ENCODE assay signal across 9 mouse cellular contexts in genomic region chr7:118113541-118114297, GRCm38 (mm10). TPM values are rescaled to one million over a fixed set of nuclear protein-coding genes. Genes with fewer than 3 reads are reported as not detected.
DNase-seq lines count a peak whose midpoint lies in the region; ATAC-seq and TF ChIP-seq lines count a peak whose summit lies in the region.
"Had no signal": no experiment of that assay in that cellular context is flagged by ENCODE, and none has a peak within 500 bp of the region (broad histone marks: within the 10 kb centered on the region; RNA-seq: fewer than 3 reads in every experiment).

No protein-coding gene starts in this region.

- H3K27ac ChIP-seq in kidney, embryonic 14.5 days (ENCODE audit: low read depth, low read length): no peak overlapping the region
- no peak overlapping the region for H3K27ac ChIP-seq in embryonic facial prominence, embryonic 12.5 days
- H3K27ac ChIP-seq in intestine, embryonic 15.5 days: no peak overlapping the region

- DNase-seq in kidney, postnatal 14 days: no peak
- DNase-seq in urinary bladder, postnatal 4 days (ENCODE audit: low spot score in 2 of 2): no peak
- DNase-seq in adrenal gland, postnatal 4 days (ENCODE audit: low spot score in 2 of 2): no peak
- no peak for DNase-seq in layer of hippocampus, adult 9-11 months
- DNase-seq: lung, adult 18-20 months had no signal

- ATAC-seq in kidney, embryonic 14.5 days (ENCODE audit: low FRiP score, low TSS enrichment): no peak
- ATAC-seq in embryonic facial prominence, embryonic 12.5 days (ENCODE audit: insufficient number of reproducible peaks, insufficient read depth, low FRiP score, low TSS enrichment): no peak
- ATAC-seq in intestine, embryonic 15.5 days: no peak

- H3K4me2 ChIP-seq in kidney, embryonic 14.5 days (replicated peaks; ENCODE audit: low read depth, low read length): peak overlapping the region; percentile 75
- peak overlapping the region; percentile 92 for H3K4me2 ChIP-seq in embryonic facial prominence, embryonic 12.5 days (replicated peaks)
- H3K4me2 ChIP-seq in intestine, embryonic 15.5 days (replicated peaks): peak overlapping the region; percentile 74
- peak overlapping the region; percentile 96 for H3K4me2 ChIP-seq in myocyte (ENCODE audit: low read depth)

- H3K4me3 ChIP-seq in kidney, embryonic 14.5 days (ENCODE audit: low read length): peak overlapping the region; percentile 92
- peak overlapping the region; percentile 93 for H3K4me3 ChIP-seq in embryonic facial prominence, embryonic 12.5 days
- peak overlapping the region; percentile 90 for H3K4me3 ChIP-seq in intestine, embryonic 15.5 days (replicated peaks)
- peak overlapping the region; percentile 99 for H3K4me3 ChIP-seq in myocyte

- peaks cover 68% of the 10 kb centered on the region for H3K36me3 ChIP-seq in kidney, embryonic 14.5 days (ENCODE audit: control insufficient read depth, insufficient read depth, low read length)
- peaks cover 68% of the 10 kb centered on the region for H3K36me3 ChIP-seq in embryonic facial prominence, embryonic 12.5 days
- peaks cover 27% of the 10 kb centered on the region for H3K36me3 ChIP-seq in intestine, embryonic 15.5 days
- H3K36me3 ChIP-seq in myocyte (ENCODE audit: control insufficient read depth, insufficient read depth): peaks cover 60% of the 10 kb centered on the region

- 63% methylated on average over 5 of the region's 5 CpGs for WGBS in kidney, embryonic 14.5 days
- 65% methylated on average over 5 of the region's 5 CpGs for WGBS in embryonic facial prominence, embryonic 12.5 days
- WGBS in intestine, embryonic 15.5 days: 60% methylated on average over 5 of the region's 5 CpGs

- H3K27me3 ChIP-seq in kidney, embryonic 14.5 days (ENCODE audit: control insufficient read depth, insufficient read depth, low read length): no peaks in the 10 kb centered on the region
- no peaks in the 10 kb centered on the region for H3K27me3 ChIP-seq in embryonic facial prominence, embryonic 12.5 days
- no peaks in the 10 kb centered on the region for H3K27me3 ChIP-seq in intestine, embryonic 15.5 days (replicated peaks)
- H3K27me3 ChIP-seq in myocyte (ENCODE audit: control insufficient read depth, insufficient read depth, insufficient read length): no peaks in the 10 kb centered on the region

- H3K79me2 ChIP-seq in myocyte (ENCODE audit: control insufficient read depth, insufficient read depth): peaks cover 58% of the 10 kb centered on the region

- TF ChIP-seq POLR2A in myocyte (IDR thresholded peaks at IDR 0.05; ENCODE audit: insufficient read length, low read depth): no peak

- no peaks in the 10 kb centered on the region for H3K9me3 ChIP-seq in kidney, embryonic 14.5 days (ENCODE audit: control insufficient read depth, low read length)
- H3K9me3 ChIP-seq in embryonic facial prominence, embryonic 12.5 days: no peaks in the 10 kb centered on the region
- no peaks in the 10 kb centered on the region for H3K9me3 ChIP-seq in intestine, embryonic 15.5 days

- H3K9ac ChIP-seq in kidney, embryonic 14.5 days (ENCODE audit: low read depth, low read length): peak overlapping the region; percentile 98; the same call in 1 of the 2 replicates
- H3K9ac ChIP-seq in embryonic facial prominence, embryonic 12.5 days: peak overlapping the region; percentile 98; the same call in 1 of the 2 replicates
- H3K9ac ChIP-seq in intestine, embryonic 15.5 days: peak overlapping the region; percentile 11

- H3ac ChIP-seq in myocyte (ENCODE audit: control insufficient read depth, insufficient read length): no peak overlapping the region

- H3K4me1 ChIP-seq in kidney, embryonic 14.5 days (ENCODE audit: control insufficient read depth, insufficient read depth, low read length): peaks cover 21% of the 10 kb centered on the region
- peaks cover 41% of the 10 kb centered on the region for H3K4me1 ChIP-seq in embryonic facial prominence, embryonic 12.5 days
- peaks cover 37% of the 10 kb centered on the region for H3K4me1 ChIP-seq in intestine, embryonic 15.5 days (replicated peaks)

TF ChIP-seq in myocyte, 11 proteins besides CTCF, POLR2A, EP300 and RAD21:
- TF ChIP-seq USF1 (IDR thresholded peaks at IDR 0.05; ENCODE audit: low read depth): no peak
- TF ChIP-seq POLR2AphosphoS2 (IDR thresholded peaks at IDR 0.05; ENCODE audit: insufficient read length, low read depth): no peak
- TF ChIP-seq TCF3 (IDR thresholded peaks at IDR 0.05; ENCODE audit: insufficient read length, low read depth): no peak
- no peak for TF ChIP-seq MYOD1 (IDR thresholded peaks at IDR 0.05; ENCODE audit: control insufficient read depth in 1 of 3, insufficient read length in 2 of 3, low read depth in 2 of 3)
- TF ChIP-seq TCF12 (IDR thresholded peaks at IDR 0.05; ENCODE audit: insufficient read depth, poor library complexity, severe bottlenecking): no peak
- TF ChIP-seq MYOG (IDR thresholded peaks at IDR 0.05; ENCODE audit: control insufficient read depth in 1 of 3, insufficient read depth in 1 of 3, insufficient read length in 2 of 3, low read depth in 2 of 3): no peak
- TF ChIP-seq E2F4 (IDR thresholded peaks at IDR 0.05; ENCODE audit: insufficient read depth): no peak
- TF ChIP-seq REST (IDR thresholded peaks at IDR 0.05; ENCODE audit: insufficient read depth, insufficient read length): no peak
- no peak for TF ChIP-seq SRF (IDR thresholded peaks at IDR 0.05; ENCODE audit: control insufficient read depth, insufficient read length, low read depth)
- no peak for TF ChIP-seq CEBPB (IDR thresholded peaks at IDR 0.05; ENCODE audit: insufficient read depth, poor library complexity, severe bottlenecking)
- no peak for TF ChIP-seq MAX (IDR thresholded peaks at IDR 0.05; ENCODE audit: low read depth)

RNA-seq across cellular contexts. Expression of gene Rps15a, which starts 2.3 kb away (rescaled TPM):
- 874 and 1,384 TPM in 2 replicates for polyA plus RNA-seq in kidney, embryonic 14.5 days (2014; fragmentation: Nextera tagmentation; extraction: Ambion mirVana)
- 664 and 680 TPM in 2 replicates for polyA plus RNA-seq in embryonic facial prominence, embryonic 12.5 days (2016; fragmentation: Nextera tagmentation; extraction: Ambion mirVana)
- polyA plus RNA-seq in intestine, embryonic 15.5 days (2015; fragmentation: Nextera tagmentation; extraction: Ambion mirVana): 746 and 766 TPM in 2 replicates
- polyA plus RNA-seq in myocyte (2012; fragmentation: generic; extraction: Trizol): 1,920 TPM
- total RNA-seq in adrenal gland, postnatal 4 days (2021): 1,000 to 10,000 TPM; 1,201 to 1,267 TPM

RNA-seq across cellular contexts. Expression of gene Arl6ip1, which starts 15.7 kb away (rescaled TPM):
- polyA plus RNA-seq in kidney, embryonic 14.5 days (2014; fragmentation: Nextera tagmentation; extraction: Ambion mirVana): 381 and 452 TPM in 2 replicates
- polyA plus RNA-seq in embryonic facial prominence, embryonic 12.5 days (2016; fragmentation: Nextera tagmentation; extraction: Ambion mirVana): 397 and 440 TPM in 2 replicates
- polyA plus RNA-seq in intestine, embryonic 15.5 days (2015; fragmentation: Nextera tagmentation; extraction: Ambion mirVana): 477 and 625 TPM in 2 replicates
- 120 TPM for polyA plus RNA-seq in myocyte (2012; fragmentation: generic; extraction: Trizol)
- 100 to 1,000 TPM; 171 to 180 TPM for total RNA-seq in adrenal gland, postnatal 4 days (2021)

Comparison
In these comparisons a context has a peak if more than half of its experiments do, and no peak if none do; other contexts are left out.
1. H3K9ac ChIP-seq: peak in every context shown above with its lines; median percentile 98 in kidney, embryonic 14.5 days; 98 in embryonic facial prominence, embryonic 12.5 days; 11 in intestine, embryonic 15.5 days.